Mouse (Mus musculus): ENCODE measurements around the gene Drd5.

Drd5 gene

DNA sequence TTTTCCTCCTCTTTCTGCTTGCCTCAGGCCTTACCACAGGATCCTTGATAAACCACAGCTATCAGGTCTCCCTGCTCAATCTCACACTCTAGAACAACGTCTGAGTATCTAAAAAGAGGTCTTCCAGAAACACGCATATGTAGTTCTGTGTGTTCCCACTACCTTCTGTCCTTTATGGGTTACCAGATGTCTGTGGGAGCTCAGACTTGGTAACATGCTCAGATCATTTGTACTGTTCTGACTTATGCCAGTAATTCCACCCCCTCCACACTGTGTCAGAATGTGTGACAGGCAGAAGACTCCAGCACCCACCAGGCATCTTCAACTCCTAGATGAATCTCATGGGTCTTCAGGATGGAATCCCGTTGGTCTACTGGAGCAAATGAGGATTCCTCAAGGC lies 37.8 kb downstream of the Drd5 start:
- DNase-seq = no peak

DNA sequence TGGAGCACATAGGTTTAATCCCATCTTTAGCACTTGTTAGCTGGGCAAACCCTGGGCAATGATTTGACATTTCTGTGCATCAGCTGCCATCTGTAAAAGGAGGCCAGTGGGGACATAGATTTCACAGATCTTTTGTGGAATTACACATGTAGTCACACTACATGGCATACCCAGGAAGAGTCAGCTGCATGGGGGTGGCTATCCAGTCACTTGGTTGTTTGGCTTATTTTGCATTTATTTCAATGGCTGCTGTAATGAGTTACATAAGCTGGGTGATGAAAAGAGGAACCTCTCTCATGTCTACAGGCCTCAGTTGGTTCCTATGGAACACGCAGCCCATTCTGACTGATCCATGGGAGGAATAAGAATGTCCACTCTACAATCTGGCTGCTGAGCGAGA lies 40.5 kb downstream of the Drd5 start:
- DNase-seq = no peak

DNA sequence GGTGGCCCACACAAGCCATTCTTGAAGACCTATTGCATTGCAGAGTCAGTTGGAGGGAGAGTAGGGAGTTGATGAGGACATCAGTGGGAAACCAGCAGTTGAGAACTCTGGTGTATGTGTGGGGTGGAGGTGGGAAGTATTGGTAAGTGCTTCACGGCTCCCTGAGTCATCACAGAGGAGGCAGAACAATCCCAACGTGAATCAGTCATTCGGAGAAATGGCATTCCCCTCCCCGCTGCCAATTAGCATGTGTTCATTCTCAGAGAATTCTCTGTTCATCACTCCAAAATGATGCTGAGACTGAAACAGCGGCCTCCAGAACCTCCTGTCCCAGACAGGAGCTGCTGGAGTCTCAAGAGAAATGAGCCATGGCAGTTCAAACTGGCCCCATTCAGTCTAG lies 45.2 kb downstream of the Drd5 start:
- no peak for DNase-seq

- no peak for DNase-seq
Measured at GRCm38 (mm10) chr5:38365521-38365920, 46.4 kb downstream of the Drd5 start.

DNA sequence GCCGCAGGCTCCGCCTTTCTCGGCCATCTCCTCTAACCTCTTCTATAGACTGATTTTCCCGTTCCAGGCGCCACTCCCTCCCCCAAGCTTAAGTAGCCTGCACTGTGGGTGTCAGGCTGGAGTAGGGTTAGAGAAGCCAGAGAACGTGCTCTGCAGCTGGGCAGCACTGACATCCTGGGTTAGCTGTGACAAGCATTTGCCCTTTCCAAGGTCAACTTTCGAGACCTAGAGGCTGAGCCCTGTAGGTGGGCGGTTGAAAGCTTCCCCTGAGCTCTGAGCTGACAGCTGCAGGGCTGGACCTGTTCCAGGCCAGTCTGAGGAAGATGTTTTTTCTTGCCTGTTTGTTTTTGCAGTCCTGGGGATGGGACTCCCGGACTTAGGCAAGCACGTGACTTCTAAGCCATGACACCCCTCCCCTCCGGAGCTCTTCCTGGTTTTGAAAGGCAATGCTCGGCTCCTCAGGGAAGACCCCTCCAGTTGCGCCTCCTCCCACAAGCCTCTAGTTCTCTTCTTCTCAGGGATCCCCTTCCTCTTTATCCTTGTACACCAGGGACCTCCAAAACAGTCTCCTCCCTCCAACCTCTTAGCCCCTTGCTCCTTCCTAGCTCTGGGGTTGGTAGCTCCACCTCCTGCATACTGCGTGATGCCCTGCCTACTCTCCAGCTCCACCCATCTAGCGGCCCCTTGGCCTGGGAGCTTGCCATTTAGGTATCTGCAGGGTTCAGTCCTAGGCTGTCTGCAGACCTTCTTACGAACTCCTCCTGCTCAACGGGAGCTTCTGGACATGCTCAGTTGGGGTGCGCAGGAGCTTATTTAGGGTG lies 47.7 kb downstream of the Drd5 start:
- DNase-seq = peak; percentile 28

DNA sequence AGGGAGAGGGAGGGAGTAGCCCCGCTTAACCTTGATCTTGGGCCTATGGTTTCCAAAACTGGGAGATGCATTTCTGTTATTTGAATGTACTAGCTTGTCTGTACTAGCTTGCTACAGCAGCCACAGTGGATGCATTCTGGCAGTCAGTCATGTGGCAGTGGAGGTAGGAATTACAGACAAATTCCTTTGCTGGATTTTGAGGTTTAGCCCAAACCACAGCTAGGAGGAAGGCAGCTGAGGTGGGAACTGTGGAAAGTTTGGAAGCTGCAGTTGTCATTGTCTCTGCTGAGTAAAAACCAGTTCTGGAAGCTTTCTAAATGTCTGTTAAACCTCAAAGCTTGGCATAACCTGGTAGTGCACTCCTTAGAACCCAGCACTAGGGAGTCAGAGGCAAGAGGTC lies 52.1 kb downstream of the Drd5 start:
- DNase-seq = no peak
